Mouse (Mus musculus): ENCODE measurements around the gene Nipa1. TPM values are rescaled to one million over a fixed set of nuclear protein-coding genes. Genes with fewer than 3 reads are reported as not detected.

Gene Nipa1
- polyA plus RNA-seq, 1 experiment, result 2.2 TPM

- no peak overlapping the region for H3ac ChIP-seq (ENCODE audit: control insufficient read depth, insufficient read length)
- no peak for TF ChIP-seq USF1 (IDR thresholded peaks at IDR 0.05; ENCODE audit: low read depth)
- no peak for TF ChIP-seq MAX (IDR thresholded peaks at IDR 0.05; ENCODE audit: low read depth)
- no peak for TF ChIP-seq MYOG (IDR thresholded peaks at IDR 0.05; ENCODE audit: control insufficient read depth in 1 of 3, insufficient read depth in 1 of 3, insufficient read length in 2 of 3, low read depth in 2 of 3)
- no peak for TF ChIP-seq CEBPB (IDR thresholded peaks at IDR 0.05; ENCODE audit: insufficient read depth, poor library complexity, severe bottlenecking)
- no peak for TF ChIP-seq REST (IDR thresholded peaks at IDR 0.05; ENCODE audit: insufficient read depth, insufficient read length)
- TF ChIP-seq POLR2AphosphoS2 (IDR thresholded peaks at IDR 0.05; ENCODE audit: insufficient read length, low read depth), result no peak
- TF ChIP-seq MYOD1 (IDR thresholded peaks at IDR 0.05; ENCODE audit: control insufficient read depth in 1 of 3, insufficient read length in 2 of 3, low read depth in 2 of 3), result no peak
- TF ChIP-seq POLR2A (IDR thresholded peaks at IDR 0.05; ENCODE audit: insufficient read length, low read depth), result no peak
- no peak for TF ChIP-seq SRF (IDR thresholded peaks at IDR 0.05; ENCODE audit: control insufficient read depth, insufficient read length, low read depth)
- TF ChIP-seq E2F4 (IDR thresholded peaks at IDR 0.05; ENCODE audit: insufficient read depth), result no peak
- TF ChIP-seq TCF3 (IDR thresholded peaks at IDR 0.05; ENCODE audit: insufficient read length, low read depth), result no peak
- TF ChIP-seq TCF12 (IDR thresholded peaks at IDR 0.05; ENCODE audit: insufficient read depth, poor library complexity, severe bottlenecking), result no peak
- H3K27me3 ChIP-seq (ENCODE audit: control insufficient read depth, insufficient read depth, insufficient read length), result no peaks in the 10 kb centered on the region
- no peak overlapping the region for H3K4me3 ChIP-seq
- no peaks in the 10 kb centered on the region for H3K36me3 ChIP-seq (ENCODE audit: control insufficient read depth, insufficient read depth)
- H3K79me2 ChIP-seq (ENCODE audit: control insufficient read depth, insufficient read depth), result no peaks in the 10 kb centered on the region
- H3K4me2 ChIP-seq (ENCODE audit: low read depth), result no peak overlapping the region
Measured at GRCm38 (mm10) chr7:55982010-55982700, 37.6 kb downstream of the Nipa1 start.

- Histone ChIP-seq H3K27me3 (ENCODE audit: control insufficient read depth, insufficient read depth, insufficient read length) (no peaks in the 10 kb centered on the region), H3K4me2 (ENCODE audit: low read depth) (no peak overlapping the region), H3ac (ENCODE audit: control insufficient read depth, insufficient read length) (no peak overlapping the region), H3K36me3 (ENCODE audit: control insufficient read depth, insufficient read depth) (no peaks in the 10 kb centered on the region), H3K4me3 (no peak overlapping the region), H3K79me2 (ENCODE audit: control insufficient read depth, insufficient read depth) (no peaks in the 10 kb centered on the region)
- no peak for TF ChIP-seq USF1 (IDR thresholded peaks at IDR 0.05; ENCODE audit: low read depth)
- no peak for TF ChIP-seq MAX (IDR thresholded peaks at IDR 0.05; ENCODE audit: low read depth)
- TF ChIP-seq POLR2AphosphoS2 (IDR thresholded peaks at IDR 0.05; ENCODE audit: insufficient read length, low read depth), result no peak
- no peak for TF ChIP-seq TCF12 (IDR thresholded peaks at IDR 0.05; ENCODE audit: insufficient read depth, poor library complexity, severe bottlenecking)
Measured at GRCm38 (mm10) chr7:55981511-55981910, 38.2 kb downstream of the Nipa1 start.

GRCm38 (mm10) chr7:55974429-55974828, 45.3 kb downstream of the Nipa1 start:
- TF ChIP-seq POLR2AphosphoS2 (IDR thresholded peaks at IDR 0.05; ENCODE audit: insufficient read length, low read depth) (no peak), E2F4 (IDR thresholded peaks at IDR 0.05; ENCODE audit: insufficient read depth) (no peak), REST (IDR thresholded peaks at IDR 0.05; ENCODE audit: insufficient read depth, insufficient read length) (no peak), TCF3 (IDR thresholded peaks at IDR 0.05; ENCODE audit: insufficient read length, low read depth) (no peak), MYOD1 (IDR thresholded peaks at IDR 0.05; ENCODE audit: control insufficient read depth in 1 of 3, insufficient read length in 2 of 3, low read depth in 2 of 3) (no peak), USF1 (IDR thresholded peaks at IDR 0.05; ENCODE audit: low read depth) (no peak), MAX (IDR thresholded peaks at IDR 0.05; ENCODE audit: low read depth) (no peak), MYOG (IDR thresholded peaks at IDR 0.05; ENCODE audit: control insufficient read depth in 1 of 3, insufficient read depth in 1 of 3, insufficient read length in 2 of 3, low read depth in 2 of 3) (no peak), POLR2A (IDR thresholded peaks at IDR 0.05; ENCODE audit: insufficient read length, low read depth) (no peak), SRF (IDR thresholded peaks at IDR 0.05; ENCODE audit: control insufficient read depth, insufficient read length, low read depth) (no peak), CEBPB (IDR thresholded peaks at IDR 0.05; ENCODE audit: insufficient read depth, poor library complexity, severe bottlenecking) (no peak), TCF12 (IDR thresholded peaks at IDR 0.05; ENCODE audit: insufficient read depth, poor library complexity, severe bottlenecking) (no peak)
- Histone ChIP-seq H3K4me2 (ENCODE audit: low read depth) (no peak overlapping the region), H3K36me3 (ENCODE audit: control insufficient read depth, insufficient read depth) (no peaks in the 10 kb centered on the region), H3ac (ENCODE audit: control insufficient read depth, insufficient read length) (no peak overlapping the region), H3K4me3 (no peak overlapping the region), H3K79me2 (ENCODE audit: control insufficient read depth, insufficient read depth) (no peaks in the 10 kb centered on the region), H3K27me3 (ENCODE audit: control insufficient read depth, insufficient read depth, insufficient read length) (no peaks in the 10 kb centered on the region)

GRCm38 (mm10) chr7:55969415-55969814, 50.3 kb downstream of the Nipa1 start:
- H3K27me3 ChIP-seq (ENCODE audit: control insufficient read depth, insufficient read depth, insufficient read length), result no peaks in the 10 kb centered on the region
- H3K4me2 ChIP-seq (ENCODE audit: low read depth), result no peak overlapping the region
- H3K36me3 ChIP-seq (ENCODE audit: control insufficient read depth, insufficient read depth), result no peaks in the 10 kb centered on the region
- no peak overlapping the region for H3K4me3 ChIP-seq
- no peaks in the 10 kb centered on the region for H3K79me2 ChIP-seq (ENCODE audit: control insufficient read depth, insufficient read depth)
- TF ChIP-seq REST (IDR thresholded peaks at IDR 0.05; ENCODE audit: insufficient read depth, insufficient read length), result no peak
- no peak for TF ChIP-seq MYOG (IDR thresholded peaks at IDR 0.05; ENCODE audit: control insufficient read depth in 1 of 3, insufficient read depth in 1 of 3, insufficient read length in 2 of 3, low read depth in 2 of 3)
- no peak for TF ChIP-seq MYOD1 (IDR thresholded peaks at IDR 0.05; ENCODE audit: control insufficient read depth in 1 of 3, insufficient read length in 2 of 3, low read depth in 2 of 3)
- no peak for TF ChIP-seq SRF (IDR thresholded peaks at IDR 0.05; ENCODE audit: control insufficient read depth, insufficient read length, low read depth)
- no peak for TF ChIP-seq POLR2A (IDR thresholded peaks at IDR 0.05; ENCODE audit: insufficient read length, low read depth)
- TF ChIP-seq E2F4 (IDR thresholded peaks at IDR 0.05; ENCODE audit: insufficient read depth), result no peak
- TF ChIP-seq TCF3 (IDR thresholded peaks at IDR 0.05; ENCODE audit: insufficient read length, low read depth), result no peak
- TF ChIP-seq USF1 (IDR thresholded peaks at IDR 0.05; ENCODE audit: low read depth), result no peak
- no peak for TF ChIP-seq POLR2AphosphoS2 (IDR thresholded peaks at IDR 0.05; ENCODE audit: insufficient read length, low read depth)
- no peak overlapping the region for H3ac ChIP-seq (ENCODE audit: control insufficient read depth, insufficient read length)

Measured in myocyte (in vitro differentiated cells).